Mouse (Mus musculus) left cerebral cortex, adult 9 months (tissue): ENCODE data around the gene 4931406P16Rik.

ENCODE experiments used
- DNase-seq, 2 experiments: peaks; one replicate each; pipeline ENCODE4 v3.0.0; 2022; ENCODE audit warnings: low spot score in 2 of 2

The 4931406P16Rik gene

GRCm38 (mm10) chr7:34250738-34251137 lies 62.6 kb downstream of the 4931406P16Rik start, which contains the start of gene Gm6096:
Gm6096 (plus strand) TSS chr7:34251038.
- DNase-seq = no peak

- no peak for DNase-seq
Observed at GRCm38 (mm10) chr7:34246870-34247499, 66.4 kb downstream of the 4931406P16Rik start.

DNA sequence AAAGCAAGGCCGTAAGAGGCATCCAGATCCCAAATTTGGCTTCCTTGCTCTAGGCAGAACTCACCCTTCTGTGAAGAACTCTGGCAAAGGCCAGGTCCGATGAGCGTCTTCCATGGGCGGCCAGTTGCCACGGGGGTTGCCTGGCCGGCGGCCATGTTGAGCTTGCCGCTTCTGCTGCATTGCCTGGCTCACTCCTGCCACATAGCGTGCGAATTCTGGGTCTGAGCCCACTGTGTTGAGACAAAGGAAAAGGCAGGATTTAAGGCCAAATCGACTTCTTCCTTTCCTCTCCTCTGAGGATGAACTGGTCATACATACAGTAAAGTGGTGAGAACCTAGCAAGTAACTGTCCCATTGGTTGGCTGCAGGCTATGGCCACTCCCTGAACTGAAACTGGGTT lies 71.2 kb downstream of the 4931406P16Rik start:
- no peak for DNase-seq

DNA sequence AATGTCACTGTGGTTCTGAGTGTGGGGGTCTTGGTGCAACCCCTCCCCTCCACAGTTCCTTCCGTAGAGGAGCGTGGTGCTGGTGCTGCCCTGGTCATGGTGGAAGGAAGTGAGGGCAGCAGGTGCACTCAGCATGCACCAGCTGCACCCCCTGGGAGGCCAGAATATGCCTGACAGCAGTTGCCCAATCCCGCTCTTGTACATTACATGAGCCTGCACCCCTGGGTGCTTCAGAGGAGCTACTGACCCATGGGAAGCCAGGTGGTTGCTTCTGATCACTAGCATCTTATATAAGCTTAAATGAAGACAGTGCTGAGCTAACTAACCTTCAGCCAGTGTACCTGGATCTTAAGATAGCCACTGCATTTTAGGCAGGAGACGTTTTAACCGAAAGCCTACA lies 75.3 kb downstream of the 4931406P16Rik start:
- no peak for DNase-seq

DNA sequence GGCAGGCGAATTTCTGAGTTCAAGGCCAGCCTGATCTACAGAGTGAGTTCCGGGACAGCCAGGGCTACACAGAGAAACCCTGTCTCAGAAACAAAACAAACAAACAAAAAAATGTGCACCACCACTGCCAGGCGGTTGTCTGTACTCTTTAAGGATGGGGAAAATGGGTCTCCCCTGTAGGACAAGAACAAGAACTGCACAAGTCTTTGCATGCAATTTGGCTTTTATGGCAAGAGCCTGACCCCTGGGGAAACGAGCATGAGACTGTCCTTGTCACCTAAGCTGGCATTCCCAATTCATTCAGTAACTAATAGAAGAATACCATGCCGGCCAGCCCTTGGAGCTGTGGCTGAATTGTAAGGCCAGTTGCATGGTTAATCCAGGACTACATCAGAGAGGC lies 77.7 kb downstream of the 4931406P16Rik start:
- DNase-seq = no peak

DNA sequence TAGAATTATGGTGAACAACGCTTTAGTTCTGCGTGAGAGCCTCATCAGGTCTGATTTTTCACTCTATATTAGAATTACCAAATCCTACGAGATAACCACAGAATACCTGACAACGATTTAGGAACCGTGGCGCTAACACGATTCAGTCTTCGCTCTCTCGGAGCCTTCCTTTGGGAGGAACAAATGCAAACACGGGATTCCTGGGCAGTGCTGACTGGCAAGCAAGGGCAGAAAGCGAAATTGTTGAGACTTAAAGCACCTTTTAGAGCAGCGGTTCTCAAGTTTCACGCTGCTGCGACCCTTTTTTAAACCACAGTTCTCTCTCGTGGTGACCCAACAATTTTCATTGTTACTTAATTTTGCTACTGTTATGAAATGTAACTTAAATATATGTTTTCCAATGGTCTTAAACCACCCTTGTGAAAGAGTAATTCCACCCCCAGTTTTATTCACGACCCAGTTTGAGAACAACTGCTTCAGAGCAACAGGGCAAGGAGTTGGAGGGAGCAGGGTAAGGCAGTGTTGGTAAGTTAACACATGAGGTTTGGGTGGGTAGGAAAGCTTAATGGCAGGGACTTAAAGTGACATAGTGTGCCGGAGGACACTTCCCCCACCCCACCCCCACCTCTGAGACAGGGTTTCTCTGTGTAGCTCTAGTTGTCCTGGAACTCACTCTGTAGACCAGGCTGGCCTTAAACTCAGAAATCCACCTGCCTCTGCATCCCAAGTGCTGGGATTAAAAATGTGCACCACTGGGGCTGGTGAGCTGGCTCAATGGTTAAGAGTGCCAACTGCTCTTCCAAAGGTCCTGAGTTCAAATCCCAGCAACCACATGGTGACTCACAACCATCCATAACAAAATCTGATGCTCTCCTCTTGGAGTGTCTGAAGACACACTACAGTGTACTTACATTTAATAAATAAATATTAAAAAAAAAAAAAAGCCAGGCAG lies 78.5 kb downstream of the 4931406P16Rik start:
- no peak for DNase-seq

DNA sequence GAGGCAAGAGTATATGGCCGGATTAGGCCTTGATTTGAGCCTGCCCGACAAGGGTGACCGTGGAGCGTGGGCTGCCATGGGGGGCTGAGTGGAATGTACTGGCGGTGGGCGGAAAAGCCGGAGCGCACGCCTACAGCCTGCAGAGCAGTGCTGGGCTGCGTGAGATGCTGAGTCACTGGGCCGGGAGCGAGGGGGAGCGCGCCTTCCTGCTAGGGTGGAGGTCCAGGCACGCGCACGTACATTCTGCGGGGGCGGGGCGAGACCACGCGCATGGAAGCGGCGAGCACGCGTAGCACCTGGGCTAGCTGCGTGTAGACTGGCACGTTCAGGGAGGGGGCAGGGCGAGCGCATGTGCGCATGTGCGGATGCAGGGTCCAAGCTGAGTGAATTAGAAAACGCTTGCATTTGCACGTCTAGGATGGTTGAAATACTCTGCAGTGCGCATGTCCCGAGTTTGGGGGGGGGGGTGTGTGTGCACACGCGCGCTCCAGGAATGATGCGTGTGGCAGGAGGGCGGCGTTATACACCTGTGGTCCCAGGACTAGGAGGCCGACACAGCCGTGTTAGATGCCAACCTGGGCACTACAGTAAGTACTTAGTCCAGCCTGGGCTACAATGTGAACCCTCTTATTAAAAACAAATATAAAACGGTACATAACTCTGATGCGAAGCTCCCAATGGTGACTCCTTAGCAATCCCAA lies 79.3 kb downstream of the 4931406P16Rik start:
- peak; percentile 99 to 100 for DNase-seq

- no peak for DNase-seq
Observed at GRCm38 (mm10) chr7:34232785-34233725, 80.3 kb downstream of the 4931406P16Rik start.

DNA sequence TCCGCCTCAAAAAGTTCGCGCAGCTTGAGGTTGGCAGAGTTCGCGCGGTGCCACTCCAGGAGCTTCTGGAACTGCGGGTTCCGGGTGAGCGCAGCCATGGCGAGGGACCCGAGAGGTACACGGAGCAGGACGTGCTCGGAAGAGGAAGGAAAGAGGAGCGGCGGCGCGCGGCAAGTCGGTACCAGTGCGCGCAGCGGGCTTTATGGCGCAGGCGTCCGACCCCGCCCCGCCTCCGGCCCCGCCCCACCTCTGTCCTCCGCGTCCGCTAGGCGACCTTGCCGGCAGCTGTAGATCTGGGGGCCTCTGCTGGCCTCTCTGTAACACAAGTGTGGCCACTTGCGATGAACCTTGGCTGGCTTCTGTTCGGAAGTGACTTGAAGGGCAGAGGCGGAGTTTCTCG lies 83.2 kb downstream of the 4931406P16Rik start, which contains the start of gene Gpi1:
Gene Gpi1 (minus strand): TSS at position 221 of the 400 bp plus-strand sequence.
- peak in 1 of 2 experiments; percentile 67 for DNase-seq

- DNase-seq = peak; percentile 53 to 69
Observed at GRCm38 (mm10) chr7:34229691-34230111, 83.7 kb downstream of the 4931406P16Rik start.

GRCm38 (mm10) chr7:34229153-34229552 lies 84.2 kb downstream of the 4931406P16Rik start:
- no peak for DNase-seq

DNA sequence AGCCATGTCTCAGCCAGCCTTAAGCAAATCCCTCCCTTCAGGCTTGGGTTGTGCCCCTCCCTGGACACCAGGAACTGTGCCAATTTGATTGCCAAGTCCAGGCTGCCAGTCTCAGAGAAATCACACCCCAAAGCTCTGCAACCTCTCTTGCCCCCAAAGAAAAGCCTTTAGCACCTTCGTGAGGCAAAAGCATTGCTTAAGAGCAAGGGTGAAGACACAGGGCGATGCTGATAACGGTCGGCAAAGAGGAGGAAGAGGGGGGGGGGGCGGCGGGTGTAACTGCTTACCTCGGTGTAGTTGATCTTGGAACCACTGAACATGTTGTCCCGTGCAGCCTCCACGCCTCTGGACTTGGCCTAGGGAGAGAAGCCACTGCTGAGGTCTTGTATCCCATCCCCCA lies 84.7 kb downstream of the 4931406P16Rik start:
- no peak for DNase-seq

- no peak for DNase-seq
Observed at GRCm38 (mm10) chr7:34226846-34227245, 86.5 kb downstream of the 4931406P16Rik start.

GRCm38 (mm10) chr7:34226086-34226485 lies 87.3 kb downstream of the 4931406P16Rik start:
- peak in 1 of 2 experiments; percentile 58 for DNase-seq

DNA sequence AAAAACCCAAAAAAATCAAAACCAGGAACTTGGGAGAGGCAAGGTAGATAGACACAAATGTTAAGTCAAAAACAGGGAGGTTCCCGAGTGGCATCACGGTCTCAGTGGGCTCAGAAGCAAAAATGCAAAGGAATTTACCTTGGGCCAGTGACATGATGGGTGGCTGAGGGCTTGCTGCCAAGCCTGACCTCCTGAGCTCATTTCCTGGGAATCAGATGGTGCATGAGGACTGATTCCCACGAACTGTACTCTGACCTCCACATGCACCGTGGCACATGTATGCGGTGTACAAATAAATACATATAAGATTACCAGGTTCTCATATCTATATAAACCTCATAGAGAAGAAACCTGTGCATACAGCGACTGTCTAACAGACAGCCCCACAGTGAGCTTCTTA lies 89.0 kb downstream of the 4931406P16Rik start:
- no peak for DNase-seq

GRCm38 (mm10) chr7:34222340-34222739 lies 91.0 kb downstream of the 4931406P16Rik start:
- DNase-seq = no peak

- no peak for DNase-seq
Observed at GRCm38 (mm10) chr7:34221594-34222250, 91.6 kb downstream of the 4931406P16Rik start.

- DNase-seq = no peak
Observed at GRCm38 (mm10) chr7:34218496-34218895, 94.9 kb downstream of the 4931406P16Rik start.

DNA sequence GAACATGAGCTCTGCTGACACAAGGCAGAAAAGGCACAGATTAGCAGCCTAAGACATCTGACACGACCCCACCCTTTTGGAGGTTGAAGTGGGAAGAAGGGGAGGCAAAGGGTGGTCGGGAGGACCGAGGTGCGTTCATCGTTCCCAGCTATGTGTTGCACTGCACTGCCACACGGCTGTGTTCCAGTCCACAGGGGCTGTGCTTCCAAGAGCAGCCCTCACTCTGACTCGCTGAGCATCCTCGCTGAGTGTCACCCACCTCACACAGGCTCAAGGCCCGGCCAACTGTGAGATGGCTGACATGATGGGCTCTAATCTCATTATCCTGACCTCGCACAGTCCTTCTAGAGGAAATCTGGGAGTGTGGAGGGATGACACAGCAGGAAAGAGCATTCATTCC lies 96.9 kb downstream of the 4931406P16Rik start:
- DNase-seq = no peak

GRCm38 (mm10) chr7:34215481-34215880 lies 97.9 kb downstream of the 4931406P16Rik start:
- DNase-seq = no peak
